Comparison of ENCODE assay signal across 8 mouse cellular contexts in genomic region chr11:104443359-104443758, GRCm38 (mm10). TPM values are rescaled to one million over a fixed set of nuclear protein-coding genes. Genes with fewer than 3 reads are reported as not detected.
DNase-seq lines count a peak whose midpoint lies in the region; ATAC-seq and TF ChIP-seq lines count a peak whose summit lies in the region.

No protein-coding gene starts in this region.

- H3K9me3 ChIP-seq in heart, embryonic 14.5 days (ENCODE audit: control insufficient read depth, low read length): no peaks in the 10 kb centered on the region
- no peaks in the 10 kb centered on the region for H3K9me3 ChIP-seq in E14TG2a.4 (ENCODE audit: low read length)
- no peaks in the 10 kb centered on the region for H3K9me3 ChIP-seq in hindbrain, embryonic 11.5 days (ENCODE audit: control insufficient read depth, low read length)
- no peaks in the 10 kb centered on the region for H3K9me3 ChIP-seq in midbrain, embryonic 10.5 days (replicated peaks)

- no peaks in the 10 kb centered on the region for H3K27me3 ChIP-seq in heart, embryonic 14.5 days (ENCODE audit: control insufficient read depth, insufficient read depth, low read length)
- no peaks in the 10 kb centered on the region for H3K27me3 ChIP-seq in E14TG2a.4 (ENCODE audit: insufficient read depth, low read length)
- H3K27me3 ChIP-seq in hindbrain, embryonic 11.5 days (ENCODE audit: control insufficient read depth, insufficient read depth, low read length): no peaks in the 10 kb centered on the region
- no peaks in the 10 kb centered on the region for H3K27me3 ChIP-seq in midbrain, embryonic 10.5 days (ENCODE audit: low read depth, poor library complexity, severe bottlenecking)

- TF ChIP-seq CTCF in E14TG2a.4 (conservative IDR thresholded peaks at IDR 0.05; ENCODE audit: low read length): no peak

- H3K4me1 ChIP-seq in heart, embryonic 14.5 days (ENCODE audit: control insufficient read depth in 2 of 2, insufficient read depth in 2 of 2, low read length in 2 of 2): peaks cover 0 to 27% of the 10 kb centered on the region in 2 experiments; a peak in 2 of 4 replicates
- H3K4me1 ChIP-seq in E14TG2a.4 (replicated peaks; ENCODE audit: low read depth, low read length): peaks cover 46% of the 10 kb centered on the region
- no peaks in the 10 kb centered on the region for H3K4me1 ChIP-seq in hindbrain, embryonic 11.5 days (replicated peaks; ENCODE audit: control insufficient read depth, insufficient read depth, low read length)
- peaks cover 23% of the 10 kb centered on the region for H3K4me1 ChIP-seq in midbrain, embryonic 10.5 days

- 47% methylated on average over 2 of the region's 2 CpGs for WGBS in heart, embryonic 14.5 days
- WGBS in hindbrain, embryonic 11.5 days: 49% methylated on average over 2 of the region's 2 CpGs
- WGBS in midbrain, embryonic 10.5 days: 53% methylated on average over 2 of the region's 2 CpGs

- H3K36me3 ChIP-seq in heart, embryonic 14.5 days (ENCODE audit: control insufficient read depth, insufficient read depth, low read length): no peaks in the 10 kb centered on the region
- H3K36me3 ChIP-seq in E14TG2a.4 (ENCODE audit: insufficient read depth, low read length): peaks cover 6% of the 10 kb centered on the region; the same call in 1 of the 2 replicates
- H3K36me3 ChIP-seq in hindbrain, embryonic 11.5 days (ENCODE audit: control insufficient read depth, insufficient read depth, low read length): no peaks in the 10 kb centered on the region
- peaks cover 8% of the 10 kb centered on the region; the same call in 1 of the 2 replicates for H3K36me3 ChIP-seq in midbrain, embryonic 10.5 days

- no peak for ATAC-seq in heart, embryonic 14.5 days (ENCODE audit: insufficient number of reproducible peaks, insufficient read depth, low FRiP score, low read depth)
- no peak for ATAC-seq in hindbrain, embryonic 11.5 days (ENCODE audit: low FRiP score)

- intact Hi-C loops in left cerebral cortex, postnatal 14 days (cut with DNase I): loop anchor here (2.0 to 10.0 kb wide), 3 partner anchors 97 to 209 kb away; partner anchors contain the start of gene Mapt

- peak overlapping the region; percentile 100 for H3K9ac ChIP-seq in heart, embryonic 14.5 days (ENCODE audit: low read length)
- H3K9ac ChIP-seq in hindbrain, embryonic 11.5 days (ENCODE audit: low read depth, low read length): no peak overlapping the region

- peak overlapping the region in 1 of 2 experiments; percentile 87; a peak in 2 of 4 replicates for H3K4me3 ChIP-seq in heart, embryonic 14.5 days (ENCODE audit: control insufficient read depth in 1 of 2, insufficient read depth in 1 of 2, low read depth in 1 of 2, low read length in 2 of 2)
- H3K4me3 ChIP-seq in E14TG2a.4 (replicated peaks; ENCODE audit: low read length): peak overlapping the region; percentile 92
- H3K4me3 ChIP-seq in hindbrain, embryonic 11.5 days (ENCODE audit: low read depth, low read length): peak overlapping the region; percentile 92
- H3K4me3 ChIP-seq in midbrain, embryonic 10.5 days: peak overlapping the region; percentile 83

- H3K4me2 ChIP-seq in heart, embryonic 14.5 days (ENCODE audit: low read length): peak overlapping the region; percentile 77
- H3K4me2 ChIP-seq in hindbrain, embryonic 11.5 days (replicated peaks; ENCODE audit: low read depth, low read length): peak overlapping the region; percentile 60

- H3K27ac ChIP-seq in heart, embryonic 14.5 days (replicated peaks in 1 of 2; ENCODE audit: control insufficient read depth in 1 of 2, insufficient read depth in 1 of 2, low read depth in 2 of 2, low read length in 2 of 2): peak overlapping the region in 1 of 2 experiments; percentile 100; a peak in 2 of 4 replicates
- H3K27ac ChIP-seq in hindbrain, embryonic 11.5 days (ENCODE audit: low read depth, low read length): no peak overlapping the region
- no peak overlapping the region for H3K27ac ChIP-seq in midbrain, embryonic 10.5 days (replicated peaks)

- DNase-seq in heart, adult 11 months: no peak
- no peak for DNase-seq in hindbrain, embryonic 11.5 days (ENCODE audit: low spot score)
- DNase-seq in midbrain, embryonic 10.5 days (ENCODE audit: low spot score): no peak
- DNase-seq in left cerebral cortex, postnatal 14 days (ENCODE audit: low spot score in 2 of 2): no peak
- no peak for DNase-seq in urinary bladder, postnatal 10 days (ENCODE audit: low spot score)
- no peak for DNase-seq in adrenal gland, postnatal 10 days

RNA-seq across cellular contexts. Expression of gene Kansl1, which starts 25.3 kb away (rescaled TPM):
- polyA plus RNA-seq in heart, embryonic 14.5 days (2014; fragmentation: Nextera tagmentation; extraction: Ambion mirVana): 14.5 and 16.5 TPM in 2 replicates
- 29.8 and 31.3 TPM in 2 replicates for polyA plus RNA-seq in hindbrain, embryonic 11.5 days (2014; fragmentation: Nextera tagmentation; extraction: Ambion mirVana)
- 24.5 and 27.9 TPM in 2 replicates for polyA plus RNA-seq in midbrain, embryonic 10.5 days (2016; fragmentation: Nextera tagmentation; extraction: Ambion mirVana)
- total RNA-seq in left cerebral cortex, postnatal 14 days (2021): 10 to 100 TPM; 64.8 to 71.7 TPM
- 10 to 100 TPM; 40.9 to 46.3 TPM for total RNA-seq in adrenal gland, postnatal 10 days (2021)
